8 mouse cellular contexts compared by ENCODE assay signal in genomic region chr1:74069085-74069835, GRCm38 (mm10). TPM values are rescaled to one million over a fixed set of nuclear protein-coding genes. Genes with fewer than 3 reads are reported as not detected.
A peak's percentile ranks its signal among the peaks of the same experiment; 100 is the strongest.
DNase-seq lines count a peak whose midpoint lies in the region; ATAC-seq lines count a peak whose summit lies in the region.
"Had no signal": no experiment of that assay in that cellular context is flagged by ENCODE, and none has a peak within 500 bp of the region (broad histone marks: within the 10 kb centered on the region; RNA-seq: fewer than 3 reads in every experiment).

No protein-coding gene starts in this region.

- peak overlapping the region; percentile 76 for H3K4me3 ChIP-seq in heart, embryonic 16.5 days (ENCODE audit: low read length)
- H3K4me3 ChIP-seq in midbrain, embryonic 14.5 days (replicated peaks; ENCODE audit: low read depth, low read length) = no peak overlapping the region

- peak; percentile 47 for ATAC-seq in heart, embryonic 16.5 days (replicated peaks; ENCODE audit: extremely low read depth, insufficient read depth, low FRiP score)
- 0 out of 2 replicates have a peak, but pooled peaks have one; percentile 16 for ATAC-seq in midbrain, embryonic 14.5 days (ENCODE audit: low FRiP score, low TSS enrichment)

- H3K4me1 ChIP-seq in heart, embryonic 16.5 days (ENCODE audit: control insufficient read depth, insufficient read depth, low read length) = peaks cover 49% of the 10 kb centered on the region
- peaks cover 9% of the 10 kb centered on the region for H3K4me1 ChIP-seq in midbrain, embryonic 14.5 days (ENCODE audit: control insufficient read depth, insufficient read depth, low read length)

- no peaks in the 10 kb centered on the region for H3K36me3 ChIP-seq in heart, embryonic 16.5 days (ENCODE audit: control insufficient read depth, insufficient read depth)
- no peaks in the 10 kb centered on the region for H3K36me3 ChIP-seq in midbrain, embryonic 14.5 days (ENCODE audit: control insufficient read depth, insufficient read depth, low read length)

- peak overlapping the region; percentile 93 for H3K27ac ChIP-seq in heart, embryonic 16.5 days (ENCODE audit: low read length)
- H3K27ac ChIP-seq in midbrain, embryonic 14.5 days (replicated peaks; ENCODE audit: low read depth, low read length) = no peak overlapping the region

- H3K9me3 ChIP-seq in heart, embryonic 16.5 days (replicated peaks; ENCODE audit: control insufficient read depth, low read length) = no peaks in the 10 kb centered on the region
- no peaks in the 10 kb centered on the region for H3K9me3 ChIP-seq in midbrain, embryonic 14.5 days (ENCODE audit: control insufficient read depth, low read length)

- peak; percentile 39 for DNase-seq in ZHBTc4 (ENCODE audit: low read depth, low spot score)
- peak; percentile 51 for DNase-seq in embryo, embryonic 9.5 days (ENCODE audit: extremely low spot score)
- peak; percentile 69 to 91 for DNase-seq in kidney, postnatal 25 days
- no peak for DNase-seq in midbrain, embryonic 14.5 days
- no peak for DNase-seq in spleen, postnatal 4 days (ENCODE audit: low spot score in 2 of 2)
- no peak for DNase-seq in urinary bladder, postnatal 10 days (ENCODE audit: low spot score)

- WGBS in heart, embryonic 16.5 days = 34% methylated on average over 9 of the region's 9 CpGs
- WGBS in midbrain, embryonic 14.5 days = 59% methylated on average over 9 of the region's 9 CpGs

- H3K4me2 ChIP-seq in heart, embryonic 16.5 days (ENCODE audit: low read depth, low read length) = peak overlapping the region; percentile 92
- no peak overlapping the region for H3K4me2 ChIP-seq in midbrain, embryonic 14.5 days (ENCODE audit: low read length)

- no peaks in the 10 kb centered on the region for H3K27me3 ChIP-seq in heart, embryonic 16.5 days (ENCODE audit: control insufficient read depth, insufficient read depth, low read length)
- no peaks in the 10 kb centered on the region for H3K27me3 ChIP-seq in midbrain, embryonic 14.5 days (ENCODE audit: control insufficient read depth, insufficient read depth, low read length)

- H3K9ac ChIP-seq in heart, embryonic 16.5 days (ENCODE audit: low read length) = peak overlapping the region; percentile 92
- H3K9ac ChIP-seq in midbrain, embryonic 14.5 days (replicated peaks; ENCODE audit: low read length) = no peak overlapping the region

RNA-seq across cellular contexts. Expression of gene Tns1, which starts 55.0 kb away (rescaled TPM):
- 120 and 144 TPM in 2 replicates for polyA plus RNA-seq in heart, embryonic 16.5 days (2015; fragmentation: Nextera tagmentation; extraction: Ambion mirVana)
- polyA plus RNA-seq in midbrain, embryonic 14.5 days (2014; fragmentation: Nextera tagmentation; extraction: Ambion mirVana) = 7.6 and 11.0 TPM in 2 replicates

RNA-seq across cellular contexts. Expression of gene Rufy4, which starts 56.1 kb away (rescaled TPM):
- 0.45 and 0.91 TPM in 2 replicates for polyA plus RNA-seq in heart, embryonic 16.5 days (2015; fragmentation: Nextera tagmentation; extraction: Ambion mirVana)
- 0.12 and 0.33 TPM in 2 replicates for polyA plus RNA-seq in midbrain, embryonic 14.5 days (2014; fragmentation: Nextera tagmentation; extraction: Ambion mirVana)
- polyA plus RNA-seq: erythroblast, embryonic 14.5 days had no signal

Comparison
In these comparisons a context has a peak if more than half of its experiments do, and no peak if none do; other contexts are left out.
1. DNase-seq: peak in ZHBTc4 (single experiment), embryo, embryonic 9.5 days (single experiment) and kidney, postnatal 25 days (2 of 2); none in midbrain, embryonic 14.5 days (single experiment), spleen, postnatal 4 days (0 of 2) and urinary bladder, postnatal 10 days (single experiment).
2. RNA of gene Tns1, which starts 55.0 kb away (polyA plus RNA-seq): 120 to 144 TPM in heart, embryonic 16.5 days; 7.6 to 11.0 TPM in midbrain, embryonic 14.5 days; every median in the first group is over 10 times any median in the second.